Mouse (Mus musculus): ENCODE data around the gene Olfr371. TPM values are rescaled to one million over a fixed set of nuclear protein-coding genes. Genes with fewer than 3 reads are reported as not detected.

Gene Olfr371
- polyA plus RNA-seq (2012; ENCODE audit: low replicate concordance): not detected in 2 replicates

DNA sequence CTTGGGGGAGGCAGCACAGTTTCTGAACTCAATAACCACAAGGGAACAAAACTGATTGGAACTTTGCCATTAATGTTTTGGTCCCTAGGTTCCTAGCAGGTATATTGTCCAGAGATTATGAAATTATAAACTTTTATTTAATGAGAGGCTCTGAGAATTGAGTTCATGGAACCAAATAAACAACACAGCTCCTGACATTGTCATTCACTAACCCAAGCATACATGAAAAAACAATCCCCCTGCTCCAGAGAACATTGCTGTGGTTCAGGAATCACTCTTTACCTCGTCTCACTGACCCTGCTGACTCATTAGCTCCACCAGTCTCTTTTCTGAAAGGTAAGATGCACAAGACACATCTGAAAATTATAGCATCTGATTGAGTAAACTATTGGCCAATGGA, at the start of gene Olfr371:
Gene Olfr371 (plus strand): TSS at position 301 of the 400 bp plus-strand sequence.

Other genes starting within 250 kb of the Olfr371 start
- 244 and 401 TPM in 2 replicates for gene Junb, start 247.3 kb upstream of the Olfr371 start, polyA plus RNA-seq (2012; ENCODE audit: low replicate concordance)
- 8.4 and 10.8 TPM in 2 replicates for gene Hook2, start 235.4 kb upstream of the Olfr371 start, polyA plus RNA-seq (2012; ENCODE audit: low replicate concordance)
- gene Best2, start 211.5 kb upstream of the Olfr371 start, polyA plus RNA-seq (2012; ENCODE audit: low replicate concordance): 0.15 TPM in 1 of 2 replicates, not detected in the other
- gene Asna1, start 200.7 kb upstream of the Olfr371 start, polyA plus RNA-seq (2012; ENCODE audit: low replicate concordance): 115 and 306 TPM in 2 replicates
- 189 and 354 TPM in 2 replicates for gene Trir, start 199.2 kb upstream of the Olfr371 start, polyA plus RNA-seq (2012; ENCODE audit: low replicate concordance)
- 9.4 and 25.7 TPM in 2 replicates for gene Tnpo2, start 189.1 kb upstream of the Olfr371 start, polyA plus RNA-seq (2012; ENCODE audit: low replicate concordance)
- gene Fbxw9, start 165.9 kb upstream of the Olfr371 start, polyA plus RNA-seq (2012; ENCODE audit: low replicate concordance): 8.5 and 14.5 TPM in 2 replicates
- not detected in 2 replicates for gene Gm5741, start 158.0 kb upstream of the Olfr371 start, polyA plus RNA-seq (2012; ENCODE audit: low replicate concordance)
- 54.9 and 75.7 TPM in 2 replicates for gene Dhps, start 154.2 kb upstream of the Olfr371 start, polyA plus RNA-seq (2012; ENCODE audit: low replicate concordance)
- gene Wdr83os, start 145.2 kb upstream of the Olfr371 start, polyA plus RNA-seq (2012; ENCODE audit: low replicate concordance): 2.5 and 39.0 TPM in 2 replicates
- gene Wdr83, start 144.7 kb upstream of the Olfr371 start, polyA plus RNA-seq (2012; ENCODE audit: low replicate concordance): 6.1 and 19.9 TPM in 2 replicates
- 2.8 and 9.6 TPM in 2 replicates for gene Man2b1, start 142.7 kb upstream of the Olfr371 start, polyA plus RNA-seq (2012; ENCODE audit: low replicate concordance)
- gene Zfp791, start 102.9 kb upstream of the Olfr371 start, polyA plus RNA-seq (2012; ENCODE audit: low replicate concordance): 0.08 TPM in 1 of 2 replicates, not detected in the other
- not detected in 2 replicates for gene Cks1brt, start 74.1 kb upstream of the Olfr371 start, polyA plus RNA-seq (2012; ENCODE audit: low replicate concordance)
- gene Orc6, start 73.6 kb downstream of the Olfr371 start, polyA plus RNA-seq (2012; ENCODE audit: low replicate concordance): 1.2 and 8.4 TPM in 2 replicates
- gene Vps35, start 73.8 kb downstream of the Olfr371 start, polyA plus RNA-seq (2012; ENCODE audit: low replicate concordance): 0.91 and 9.3 TPM in 2 replicates
- gene Mylk3, start 160.4 kb downstream of the Olfr371 start, polyA plus RNA-seq (2012; ENCODE audit: low replicate concordance): 8.4 and 11.1 TPM in 2 replicates
- gene 4921524J17Rik, start 206.8 kb downstream of the Olfr371 start, polyA plus RNA-seq (2012; ENCODE audit: low replicate concordance): 4.7 and 13.0 TPM in 2 replicates